Mouse (Mus musculus) layer of hippocampus, adult 9-10 months (tissue): Measurements from ENCODE around the gene Ppm1h.
A peak's percentile ranks its signal among the peaks of the same experiment; 100 is the strongest.

Source experiments
- DNase-seq: peaks from one replicate; pipeline ENCODE4 v3.0.0; 2022; ENCODE audit warnings: low spot score

Ppm1h gene

DNA sequence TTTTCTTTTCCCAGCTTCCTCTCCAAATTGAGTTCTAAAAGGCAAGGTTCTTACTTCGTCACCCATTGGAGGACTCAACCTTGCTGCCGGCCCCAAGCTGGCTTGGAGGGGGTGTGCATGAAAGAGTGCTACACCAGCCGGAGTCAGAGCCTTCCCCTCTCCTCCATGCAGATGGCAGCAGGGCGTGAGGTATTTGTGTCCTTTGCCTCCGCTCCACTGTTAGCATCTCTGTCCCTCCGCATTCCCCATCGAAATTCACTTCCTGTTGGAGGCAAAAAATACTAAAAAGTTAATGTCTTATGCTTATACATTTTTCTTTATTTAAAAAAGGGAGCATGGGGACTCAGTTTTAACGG lies 181.1 kb downstream of the Ppm1h start:
- no peak for DNase-seq

DNA sequence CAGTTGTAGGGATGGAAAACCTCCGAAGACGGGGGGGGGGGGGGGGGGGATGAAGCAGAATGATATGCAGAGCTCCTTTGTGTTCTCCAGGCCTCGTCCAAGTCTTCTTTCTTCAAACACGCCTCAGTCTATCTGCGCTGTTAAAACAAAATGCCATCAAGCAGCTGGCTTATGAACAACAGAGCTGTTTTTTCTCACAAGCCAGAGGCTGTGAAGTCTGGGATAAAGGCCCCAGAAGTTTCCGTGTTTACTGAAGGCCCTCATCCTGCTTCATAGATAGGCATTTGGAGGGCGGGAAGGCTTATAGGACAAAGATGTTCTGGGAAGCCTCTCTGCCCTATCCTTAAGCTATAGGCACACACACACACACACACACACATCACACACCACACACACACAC lies 181.5 kb downstream of the Ppm1h start:
- no peak for DNase-seq

DNA sequence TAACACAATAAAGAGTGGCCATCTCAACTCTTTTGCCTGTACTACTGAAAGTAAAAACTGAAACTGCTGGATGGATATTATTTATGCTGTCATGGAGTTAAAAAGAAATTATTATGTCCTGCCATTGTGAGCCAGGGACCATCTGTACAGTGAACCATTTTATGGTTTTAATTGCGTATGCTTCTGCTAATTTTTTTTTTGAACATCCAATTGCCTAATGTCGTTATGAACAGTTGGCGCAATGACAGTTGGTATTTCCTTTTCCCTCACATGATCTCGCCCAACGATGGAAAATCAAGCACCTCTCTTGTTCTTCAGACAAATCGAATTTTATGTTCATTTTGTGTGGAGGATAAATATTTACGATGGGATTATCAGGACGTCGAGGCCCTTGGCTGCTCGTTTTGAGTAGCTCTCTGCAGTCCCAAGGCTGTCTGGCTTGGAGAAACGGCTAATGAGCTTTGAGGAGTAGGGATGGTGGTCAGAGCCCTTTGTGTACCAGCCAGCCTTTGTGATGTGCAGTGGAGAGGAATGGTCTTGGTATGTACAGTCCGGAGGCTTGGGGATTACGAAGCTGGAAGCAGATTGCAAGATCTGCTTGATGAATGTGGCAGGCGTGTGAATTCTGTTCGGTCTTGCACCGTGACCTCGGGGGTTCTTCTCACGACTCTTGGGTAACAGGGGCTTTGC lies 183.3 kb downstream of the Ppm1h start:
- DNase-seq: no peak

DNA sequence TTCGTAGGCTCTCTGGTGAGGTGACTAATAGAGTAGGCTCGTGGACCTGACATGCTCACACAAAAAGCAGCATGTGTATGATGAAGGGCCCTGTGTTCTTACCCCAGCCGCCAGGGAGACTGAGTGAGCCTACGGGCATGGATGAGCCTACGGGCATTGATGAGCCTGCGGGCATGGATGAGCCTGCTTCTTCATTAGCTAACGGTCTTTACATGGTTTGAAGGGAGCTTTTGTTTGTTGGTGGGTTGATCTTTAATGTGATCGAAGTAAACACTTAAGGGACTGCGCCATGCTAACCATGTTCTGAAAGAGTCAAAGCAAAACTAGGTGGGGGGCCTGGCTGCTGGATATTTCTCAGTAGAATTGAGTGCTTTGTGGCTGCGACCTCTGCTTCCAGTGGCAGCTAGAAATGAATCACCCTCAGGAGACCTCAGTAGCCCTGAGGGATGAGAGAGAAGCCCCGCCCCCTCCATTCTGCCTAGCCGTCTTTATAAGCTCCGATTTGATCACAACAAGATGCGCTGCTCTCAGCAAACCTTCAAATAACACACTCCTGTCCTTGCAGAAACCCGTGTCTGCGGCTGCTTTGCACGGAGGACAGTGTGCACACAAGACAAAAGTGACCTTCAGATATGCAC lies 183.9 kb downstream of the Ppm1h start:
- no peak for DNase-seq

DNA sequence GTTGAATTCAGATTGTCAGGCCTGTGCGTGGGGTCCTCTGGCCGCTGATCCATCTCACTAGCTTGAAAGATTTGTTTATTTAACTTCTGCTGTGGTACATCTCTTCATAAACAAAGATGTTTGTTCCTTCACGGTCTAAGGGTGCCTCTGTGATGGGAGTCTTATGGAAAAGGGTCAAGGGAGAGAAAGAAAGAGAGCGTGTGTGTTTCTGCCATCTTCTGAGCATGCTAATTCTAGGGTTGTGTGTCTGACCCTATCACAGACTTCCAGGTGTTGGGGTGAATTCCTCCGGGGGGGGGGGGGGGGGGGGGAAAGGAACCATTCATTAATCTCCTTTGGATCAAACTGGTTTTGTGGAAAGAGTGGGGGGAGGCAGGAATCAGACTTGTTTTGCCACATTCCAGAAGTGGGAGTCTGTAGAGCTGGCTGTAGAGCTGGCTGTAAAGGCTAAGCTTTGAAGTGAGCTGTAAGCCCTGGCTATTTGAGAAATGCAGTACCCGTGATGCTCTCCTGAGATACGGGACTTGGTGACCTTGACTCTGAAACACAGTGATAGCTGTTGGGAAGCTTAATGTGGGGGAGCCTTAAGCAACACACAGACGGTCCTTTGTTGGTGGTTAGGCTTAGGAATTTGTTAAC lies 191.4 kb downstream of the Ppm1h start:
- no peak for DNase-seq

DNA sequence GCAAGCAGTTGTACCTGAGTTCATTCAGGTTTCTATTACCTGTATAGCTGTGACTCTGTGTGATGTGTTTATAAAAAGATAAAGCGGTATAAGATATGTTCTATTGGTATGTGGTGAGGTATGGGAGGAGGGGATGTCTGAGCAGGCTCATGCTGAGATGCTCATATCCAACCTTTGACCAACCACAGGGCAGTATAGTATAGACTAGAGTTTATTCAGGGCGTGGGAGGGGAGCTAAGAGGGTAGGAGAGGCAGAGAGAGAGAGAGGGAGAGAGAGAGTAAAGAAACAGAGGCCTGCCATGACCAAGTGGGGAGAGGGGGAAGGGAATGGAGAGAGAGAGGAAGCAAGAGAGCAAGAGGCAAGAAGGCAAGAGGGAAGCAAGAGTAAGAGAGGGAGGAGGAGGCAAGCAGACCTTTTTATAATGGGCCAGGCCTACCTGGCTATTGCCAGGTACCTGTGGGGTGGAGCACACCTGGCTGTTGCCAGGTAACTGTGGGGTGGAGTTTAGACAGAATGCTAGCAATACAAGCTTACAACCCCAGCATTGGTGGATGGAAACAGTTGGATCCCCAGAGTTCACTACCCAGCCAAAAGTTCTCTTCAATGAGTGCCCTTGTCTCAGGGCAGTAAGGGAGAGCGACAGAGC lies 192.4 kb downstream of the Ppm1h start:
- DNase-seq: no peak

DNA sequence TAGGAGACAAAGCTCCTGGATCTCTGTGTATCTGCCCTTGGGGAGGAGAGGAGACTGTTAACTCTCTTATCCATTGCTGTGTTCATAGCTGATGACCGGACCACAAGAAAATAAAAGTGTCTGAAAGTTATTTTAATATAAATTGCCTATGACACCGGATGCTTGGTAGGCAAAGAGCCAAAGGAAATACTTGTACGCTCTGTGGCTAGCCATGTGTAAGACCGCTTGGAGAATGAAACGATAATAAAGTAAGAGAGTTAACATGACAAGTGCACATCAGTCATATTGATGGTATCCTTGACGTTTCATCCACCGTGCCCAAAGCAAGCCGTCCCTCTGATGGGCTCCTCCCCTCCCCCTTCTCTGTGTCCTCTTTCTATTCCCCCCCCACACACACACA lies 194.2 kb downstream of the Ppm1h start:
- DNase-seq: no peak

DNA sequence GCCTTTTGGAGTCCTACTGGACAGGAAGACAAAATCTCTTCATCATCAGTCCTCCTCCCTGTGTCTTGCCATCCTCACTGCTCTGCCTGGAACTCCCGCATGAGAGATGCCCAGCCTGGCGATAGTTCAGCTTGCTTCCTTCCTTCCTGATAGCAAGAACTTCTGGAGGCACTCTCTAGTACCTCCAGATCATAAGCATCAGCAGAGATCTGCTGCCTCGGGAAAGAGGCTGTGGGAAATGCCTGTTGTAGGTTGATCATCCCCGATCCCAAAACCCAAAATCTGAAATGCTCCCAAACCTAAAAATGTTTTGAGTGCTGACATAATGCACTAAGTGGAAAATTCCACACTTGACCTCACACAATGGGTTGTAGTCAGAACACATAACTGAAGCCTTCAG lies 198.4 kb downstream of the Ppm1h start:
- no peak for DNase-seq

DNA sequence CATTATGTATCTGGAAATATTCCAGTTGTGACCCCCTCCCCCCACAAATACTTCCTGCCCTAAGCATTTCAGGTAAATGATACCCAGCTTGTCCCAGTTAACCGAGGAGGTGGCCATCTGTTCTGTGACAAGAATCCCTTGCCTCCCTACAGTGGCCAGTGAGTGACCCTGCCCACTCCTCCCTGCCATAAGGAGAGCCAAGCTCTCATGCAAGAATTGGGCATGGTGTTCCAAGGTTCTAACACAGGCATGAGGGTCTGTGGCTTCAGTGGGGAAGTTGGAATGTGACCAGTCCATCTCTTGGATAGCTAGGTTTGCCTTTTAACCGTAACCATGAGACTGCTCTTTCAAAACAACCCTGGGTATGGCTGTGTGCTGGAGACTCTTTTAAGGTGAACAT lies 198.9 kb downstream of the Ppm1h start:
- no peak for DNase-seq

DNA sequence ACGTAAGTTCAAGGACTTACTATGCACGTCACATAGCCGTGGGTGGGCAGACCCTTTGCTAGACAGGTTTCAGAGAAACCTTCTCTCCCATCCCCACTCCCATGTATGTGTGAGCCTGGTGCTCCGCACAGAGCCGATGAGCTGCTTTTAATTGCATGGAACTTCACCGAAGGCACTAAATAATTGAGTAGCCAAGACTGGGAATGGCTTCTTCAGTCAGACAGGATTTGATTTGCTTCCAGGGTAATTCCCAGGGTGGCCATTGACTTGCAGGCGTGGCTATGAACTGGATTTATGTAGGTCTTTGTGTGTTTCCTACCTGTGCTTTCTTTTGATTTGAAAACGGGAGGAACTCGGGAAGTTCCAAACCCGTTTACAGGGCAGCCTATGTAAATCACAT lies 202.9 kb downstream of the Ppm1h start:
- DNase-seq: no peak

DNA sequence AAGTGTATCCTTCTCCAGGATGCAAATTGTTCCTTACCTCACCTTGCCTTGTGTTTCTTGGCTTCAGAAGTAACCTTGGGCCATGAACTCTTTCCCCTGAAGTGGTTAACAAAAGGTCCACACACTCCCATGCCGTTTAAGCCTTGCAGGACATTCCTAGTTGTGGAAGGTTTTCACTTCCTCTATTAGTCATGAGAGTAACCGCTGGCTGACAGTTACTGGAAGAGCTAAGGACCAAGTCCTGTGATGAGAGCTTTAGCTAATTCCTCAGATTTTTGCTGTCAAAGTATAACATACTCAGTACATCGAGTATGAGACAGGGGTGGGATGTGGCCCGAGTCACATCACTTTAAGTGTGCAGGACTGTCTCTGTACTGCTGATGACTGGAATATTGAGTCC lies 204.1 kb downstream of the Ppm1h start:
- no peak for DNase-seq

DNA sequence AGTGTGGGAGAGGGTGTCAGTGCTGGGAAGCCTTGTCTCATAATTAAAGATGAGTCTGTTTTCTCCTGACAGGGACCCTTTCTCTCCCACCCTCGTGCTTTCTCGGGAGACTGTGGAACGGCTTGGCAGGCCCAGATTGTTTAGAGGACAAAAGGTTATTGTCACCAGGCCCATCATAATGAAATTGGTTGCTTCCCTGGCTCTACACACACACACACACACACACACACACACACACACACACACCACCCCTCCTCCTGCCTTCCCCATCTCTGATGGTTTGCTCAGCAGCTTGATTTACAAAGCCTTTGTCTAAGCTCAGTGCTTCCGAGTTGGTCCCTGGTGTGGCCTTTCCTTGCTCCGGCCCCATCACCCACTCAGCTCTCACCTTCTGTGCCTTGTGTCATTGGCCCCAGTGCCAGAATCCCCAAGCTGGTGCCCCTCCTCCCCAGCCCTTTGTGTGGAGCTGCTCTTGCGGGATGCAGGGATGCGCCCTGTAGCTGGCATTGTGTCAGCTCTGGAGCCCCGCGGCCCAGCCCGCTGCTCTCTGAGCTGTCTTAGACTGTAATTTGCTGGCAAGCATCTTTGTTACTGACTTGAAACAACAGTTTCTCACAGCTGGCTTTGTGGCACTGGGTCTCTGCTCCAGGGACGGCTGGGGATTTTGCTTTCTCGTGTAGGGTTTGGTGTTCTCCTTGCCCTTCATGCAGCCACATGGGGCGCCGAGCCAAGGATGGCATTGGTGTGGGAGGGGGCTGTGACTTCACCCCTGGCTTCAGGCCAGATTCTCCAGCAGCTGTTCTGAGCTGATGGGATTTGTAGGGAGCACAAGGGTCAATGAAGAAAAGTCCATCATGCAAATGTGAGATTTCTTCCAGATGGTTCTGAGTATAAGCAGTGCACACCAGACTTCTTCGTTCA lies 205.5 kb downstream of the Ppm1h start:
- peak; percentile 49 for DNase-seq

DNA sequence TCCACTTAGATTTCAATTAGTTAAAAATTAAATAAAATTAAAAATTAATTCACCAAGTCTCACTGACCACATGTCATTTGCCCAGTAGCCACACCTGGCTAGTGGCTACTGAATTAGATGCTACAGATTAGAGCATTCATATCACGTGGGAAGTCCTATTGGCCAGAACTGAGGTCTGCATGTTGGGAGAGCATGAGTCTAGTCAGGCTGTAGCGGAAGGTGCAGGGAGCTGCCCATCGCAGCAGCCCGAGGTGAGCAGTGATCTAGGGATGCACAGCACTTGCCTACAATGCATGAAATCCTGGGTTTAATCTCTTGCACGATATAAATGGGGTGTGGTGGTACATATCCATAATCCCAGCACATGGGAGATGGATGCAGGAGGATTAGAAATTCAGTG lies 206.7 kb downstream of the Ppm1h start:
- DNase-seq: no peak

DNA sequence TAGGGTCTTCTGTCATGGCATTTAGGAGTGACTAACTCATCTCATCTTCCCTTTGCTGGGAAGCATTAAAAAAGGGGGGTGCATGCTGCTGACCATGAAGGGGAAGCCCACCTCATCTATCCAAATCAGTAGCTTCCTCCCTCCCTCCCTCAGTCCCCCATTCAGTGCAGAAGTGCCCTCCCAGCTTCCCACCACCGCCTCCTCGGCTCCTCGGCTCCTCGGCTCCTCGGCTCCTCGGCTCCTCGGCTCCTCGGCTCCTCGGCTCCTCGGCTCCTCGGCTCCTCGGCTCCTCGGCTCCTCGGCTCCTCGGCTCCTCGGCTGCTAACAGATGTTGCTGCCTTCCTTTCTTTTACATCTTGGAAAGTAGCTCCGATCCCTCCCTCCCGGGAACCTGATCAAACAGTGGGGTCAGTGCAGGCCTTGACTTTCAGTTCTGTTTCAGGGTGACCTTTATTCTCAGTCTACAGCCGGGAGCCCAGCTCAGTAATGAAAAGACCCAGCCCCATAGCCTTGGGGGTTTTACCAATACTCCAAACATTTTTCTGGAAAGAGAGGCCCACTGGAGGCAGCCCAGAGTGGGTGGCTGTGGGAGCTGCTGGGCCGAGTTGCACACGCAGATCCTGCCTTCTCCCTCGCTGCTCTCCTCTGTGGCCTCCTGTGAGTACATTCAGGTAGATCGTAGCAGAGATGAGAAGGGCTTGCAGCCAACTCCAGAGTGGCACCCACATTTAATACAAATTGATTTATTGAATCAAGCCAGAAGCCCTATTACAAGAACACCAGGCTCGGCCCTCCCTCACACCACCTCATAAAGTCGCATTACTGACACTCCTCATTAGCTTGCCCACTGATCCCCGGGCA lies 207.7 kb downstream of the Ppm1h start:
- DNase-seq: no peak

DNA sequence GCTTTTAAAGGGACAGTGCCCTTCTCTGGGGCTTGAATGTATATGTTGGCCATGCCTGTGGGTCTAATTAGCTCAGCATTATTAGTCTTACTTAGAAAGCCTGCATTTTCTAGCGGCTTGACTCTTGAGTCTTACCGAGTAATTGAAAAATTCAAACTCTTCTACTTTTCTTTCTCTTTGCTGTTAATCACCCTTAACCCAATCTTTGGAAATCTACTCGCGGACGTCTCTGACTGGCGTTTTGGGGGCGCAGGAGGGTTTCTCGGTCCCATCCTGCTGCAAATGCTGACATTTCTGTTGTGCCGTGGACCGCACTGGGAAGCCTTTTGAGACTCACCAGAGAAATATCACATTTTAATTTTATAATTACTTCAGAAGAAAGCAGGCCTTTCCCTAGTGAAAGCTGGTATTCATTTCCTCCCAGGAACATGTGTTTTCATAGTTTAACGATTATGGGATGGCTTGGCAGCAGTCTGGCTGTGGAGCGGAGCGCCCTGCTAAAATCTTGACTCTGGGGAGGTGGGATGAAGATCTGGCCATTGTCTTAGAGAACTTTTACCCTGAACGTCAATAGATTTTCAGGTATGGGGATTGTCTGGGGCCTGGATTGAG lies 208.5 kb downstream of the Ppm1h start:
- DNase-seq: no peak

DNA sequence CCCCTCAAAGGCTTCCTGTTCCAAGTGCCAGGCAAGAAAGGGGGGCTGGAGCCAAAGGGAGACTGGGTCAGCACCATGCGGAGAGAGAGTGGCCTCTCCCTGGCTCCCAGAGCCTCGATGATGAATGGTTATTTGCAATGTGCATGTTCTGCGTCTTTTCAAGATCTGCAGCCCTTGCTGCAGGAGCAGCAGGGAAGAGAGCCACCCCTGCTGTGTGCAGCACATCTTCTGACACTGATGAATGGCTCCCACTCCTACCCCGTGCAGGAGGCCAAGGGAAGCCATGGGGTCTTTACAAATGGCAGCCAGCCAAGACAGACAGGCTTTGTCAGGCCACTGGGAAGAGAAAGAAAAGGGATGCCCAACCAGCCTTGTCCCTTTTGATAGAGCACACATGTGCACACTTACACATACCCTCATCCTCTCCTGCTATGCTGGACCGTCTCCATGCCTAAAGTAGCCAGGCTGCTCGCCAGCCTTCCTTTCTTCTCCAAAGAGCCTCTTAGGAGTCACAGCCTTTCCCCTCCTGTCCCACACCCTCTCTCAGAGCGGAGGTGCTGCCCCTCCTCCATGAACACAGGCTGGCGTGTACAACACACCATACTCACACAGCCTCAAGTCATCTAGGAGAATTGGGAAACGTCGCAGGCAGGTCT lies 209.1 kb downstream of the Ppm1h start:
- DNase-seq: no peak

DNA sequence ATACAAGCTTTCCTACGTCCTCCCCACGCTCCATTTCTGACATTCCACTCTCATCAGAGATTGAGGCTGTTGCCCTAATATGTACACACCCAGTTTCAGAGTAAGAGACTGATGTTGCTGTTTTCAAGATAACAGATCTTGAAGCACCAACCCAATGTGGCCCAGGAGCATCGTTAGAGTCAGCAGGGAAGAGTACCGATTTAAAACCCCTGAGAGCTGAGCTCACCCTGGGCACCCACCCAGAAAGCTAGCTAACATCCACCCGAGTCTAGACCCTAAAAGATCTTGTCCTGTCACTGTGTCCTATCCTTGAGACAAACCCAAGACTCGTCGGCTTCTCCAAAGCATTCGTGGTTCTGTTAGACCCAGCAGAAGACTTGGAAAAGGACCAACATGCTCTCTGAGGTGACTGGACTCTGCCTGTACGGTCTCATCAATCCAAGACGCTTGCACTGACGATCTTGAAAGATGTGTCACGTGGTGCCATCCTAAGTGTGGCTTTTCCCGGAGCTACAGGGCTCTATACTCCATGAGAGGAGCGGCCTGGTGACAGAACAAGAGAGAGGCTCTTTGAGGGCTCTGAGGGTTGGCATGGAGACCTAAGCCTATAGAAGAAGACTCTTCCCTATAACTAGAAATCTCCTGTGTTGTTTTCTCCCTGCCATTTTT lies 212.3 kb downstream of the Ppm1h start:
- DNase-seq: no peak

DNA sequence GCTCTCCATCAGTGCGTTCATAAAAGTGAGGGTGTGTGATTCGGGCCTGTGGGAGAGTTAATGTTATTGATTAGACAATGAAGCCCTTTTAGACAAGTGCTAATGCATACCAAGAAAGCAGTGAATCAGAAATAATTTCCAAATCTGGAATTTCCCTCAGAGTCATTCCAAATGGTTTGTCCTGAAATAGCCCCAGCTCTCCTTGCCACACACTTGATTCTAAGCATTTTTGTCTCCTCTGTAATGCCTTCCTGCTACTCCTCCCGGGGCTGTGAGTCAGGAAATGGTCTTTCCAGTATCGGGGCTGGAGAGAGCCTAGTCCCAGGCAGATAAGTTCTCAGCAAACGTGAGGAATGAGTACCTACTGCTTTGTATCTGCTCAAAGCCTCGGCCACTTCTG lies 212.9 kb downstream of the Ppm1h start:
- no peak for DNase-seq

DNA sequence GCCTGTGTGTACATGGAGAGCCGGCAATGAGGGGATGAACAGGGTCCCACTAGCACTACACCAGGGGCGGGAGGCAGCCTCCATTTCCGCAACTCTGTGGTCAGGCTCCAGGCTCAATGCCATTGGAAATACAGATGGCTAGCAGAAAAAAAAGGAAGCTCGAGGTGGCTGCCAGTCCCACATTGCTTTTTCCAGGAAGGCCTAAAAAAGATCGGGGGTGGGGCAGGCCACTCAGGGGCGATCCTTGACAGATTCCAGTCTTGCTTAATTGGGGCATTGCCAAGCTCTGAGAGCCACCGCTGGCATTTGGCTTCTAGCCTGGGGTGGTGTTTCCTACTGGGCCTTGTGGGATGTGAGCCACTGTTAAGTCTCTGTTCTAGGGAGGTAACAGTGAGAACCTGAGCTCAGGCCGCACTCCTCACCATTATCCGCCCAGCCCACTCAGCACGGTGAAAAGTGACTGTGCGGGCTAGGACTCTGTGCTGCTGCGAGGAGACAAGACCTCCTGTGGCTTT lies 216.1 kb downstream of the Ppm1h start:
- DNase-seq: no peak
